Mouse (Mus musculus) macrophage (primary cell): Measurements from ENCODE around the gene Magi1. TPM values are rescaled to one million over a fixed set of nuclear protein-coding genes. Genes with fewer than 3 reads are reported as not detected.

Experiments used
- H3K27ac ChIP-seq: fragments of 350-480 bp; formaldehyde crosslinking; 2 replicates; pipeline ENCODE4 v1.9.0; 2021
- H3K36me3 ChIP-seq: fragments of 350-480 bp; formaldehyde crosslinking; 2 replicates; pipeline ENCODE4 v1.9.0; 2021; ENCODE audit errors: inconsistent target
- H3K4me3 ChIP-seq: fragments of 350-480 bp; formaldehyde crosslinking; 2 replicates; pipeline ENCODE4 v1.9.0; 2021; ENCODE audit errors: inconsistent target
- H3K79me2 ChIP-seq: fragments of 350-480 bp; formaldehyde crosslinking; 2 replicates; pipeline ENCODE4 v1.9.0; 2021; ENCODE audit errors: inconsistent target
- WGBS: methylation state at CpG from one replicate; pipeline ENCODE4 v1.1.7; 2026; ENCODE audit warnings: inconsistent platforms; ENCODE audit not compliant: missing documents; 5-methylcytosine and 5-hydroxymethylcytosine counted together
- polyA plus RNA-seq: library from polyadenylated mRNA; stranded (reverse); fragments of 250-400 nt; gene quantifications from 3 replicates; pipeline ENCODE4 v1.2.4, GENCODE M21; 2018; ENCODE audit warnings: inconsistent platforms

Gene Magi1
- polyA plus RNA-seq, 1 experiment from 2014 or later, result 0.14 TPM

DNA sequence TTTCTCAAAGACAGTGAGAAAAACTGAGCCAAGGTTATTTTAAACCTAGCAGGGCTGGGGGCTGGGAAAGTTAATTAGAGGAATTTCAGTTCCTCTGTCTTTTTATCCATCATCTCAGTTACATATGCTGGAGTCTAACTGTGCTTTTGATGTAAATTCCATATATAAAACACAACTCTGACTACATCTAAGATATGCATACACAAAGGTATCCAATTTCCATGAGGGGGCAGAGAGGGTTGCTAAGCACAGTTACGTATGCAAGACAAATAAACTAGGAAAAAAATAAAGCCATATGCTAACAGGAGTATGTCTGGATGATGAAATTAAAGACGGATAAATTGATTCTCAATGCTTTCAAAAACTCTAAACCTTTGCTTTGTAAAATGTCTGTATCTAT lies 315.0 kb downstream of the Magi1 start:
- Histone ChIP-seq H3K79me2 (no peaks in the 10 kb centered on the region), H3K4me3 (no peak overlapping the region), H3K36me3 (no peaks in the 10 kb centered on the region), H3K27ac (no peak overlapping the region)
- WGBS, result 95% methylated on average over 2 of the region's 2 CpGs

DNA sequence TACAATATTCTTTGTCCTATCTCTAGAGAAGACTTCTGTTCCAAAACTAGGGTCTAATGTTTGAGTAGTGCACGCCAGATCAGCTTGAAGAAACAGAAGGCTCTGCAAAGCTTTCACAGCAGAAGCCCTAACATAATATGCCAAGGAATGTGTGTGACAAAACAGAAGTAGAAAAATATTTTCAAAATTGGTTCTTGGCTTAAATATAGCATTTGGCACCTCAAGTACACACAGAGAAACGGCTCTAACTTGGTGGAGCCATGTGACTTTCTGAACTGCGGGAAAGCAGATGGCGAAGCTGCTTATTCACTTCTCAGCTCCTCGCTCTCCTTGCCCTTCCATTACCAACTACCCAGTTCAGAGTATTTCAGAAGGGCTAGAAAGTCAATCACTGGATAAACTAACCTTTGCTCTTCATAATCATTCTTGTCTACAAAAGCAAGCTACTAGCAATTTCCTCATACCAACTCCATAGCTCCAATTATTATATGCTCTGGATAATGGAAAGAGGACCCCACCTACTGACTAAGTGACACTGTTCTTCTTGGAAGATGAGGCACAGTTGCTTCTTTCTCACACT lies 320.9 kb downstream of the Magi1 start:
- H3K27ac ChIP-seq, result peak overlapping the region; percentile 8; the same call in 1 of the 2 replicates
- 83% methylated on average over 5 of the region's 5 CpGs for WGBS
- H3K79me2 ChIP-seq, result no peaks in the 10 kb centered on the region
- no peak overlapping the region for H3K4me3 ChIP-seq
- no peaks in the 10 kb centered on the region for H3K36me3 ChIP-seq

DNA sequence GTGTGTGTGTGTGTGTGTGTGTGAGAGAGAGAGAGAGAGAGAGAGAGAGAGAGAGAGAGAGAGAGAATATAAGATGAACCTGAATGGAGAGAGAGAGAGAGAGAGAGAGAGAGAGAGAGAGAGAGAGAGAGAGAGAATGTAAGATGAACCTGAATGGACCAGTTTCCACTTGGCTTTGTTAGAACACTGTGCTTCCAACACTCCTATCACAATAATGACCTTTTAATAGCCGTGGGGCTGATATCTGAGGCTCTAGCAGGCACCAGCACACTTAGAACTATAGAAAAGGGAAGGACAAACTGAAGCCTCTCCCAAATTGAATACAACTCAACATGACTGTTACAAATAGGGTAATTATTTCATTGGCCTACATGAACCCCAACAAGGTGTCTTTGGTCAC lies 321.9 kb downstream of the Magi1 start:
- 83% methylated on average over 1 of the region's 1 CpGs for WGBS
- Histone ChIP-seq H3K27ac (0 out of 2 replicates have a peak overlapping the region, but pooled peaks have one; percentile 8), H3K36me3 (no peaks in the 10 kb centered on the region), H3K4me3 (no peak overlapping the region), H3K79me2 (no peaks in the 10 kb centered on the region)

DNA sequence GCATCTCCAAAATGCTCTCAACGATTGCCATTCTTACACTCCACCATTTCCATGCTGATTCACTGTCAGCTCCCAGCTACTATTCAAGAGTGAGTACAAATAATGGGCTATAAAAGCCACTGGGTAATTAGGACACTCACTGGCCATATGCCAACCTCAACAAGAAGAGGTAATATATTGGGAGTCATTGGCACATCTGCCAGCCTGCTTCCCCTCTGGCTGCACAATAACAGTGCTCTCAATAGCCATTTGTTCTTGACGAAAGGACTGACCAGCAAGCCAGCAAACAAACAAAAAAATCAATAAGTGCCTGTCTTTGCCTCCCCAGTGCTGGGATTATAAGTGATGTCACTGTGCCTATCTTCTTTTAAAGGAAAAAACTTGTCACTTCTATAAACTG lies 326.5 kb downstream of the Magi1 start:
- WGBS, result 96% methylated on average over 2 of the region's 2 CpGs
- Histone ChIP-seq H3K4me3 (no peak overlapping the region), H3K79me2 (no peaks in the 10 kb centered on the region), H3K36me3 (no peaks in the 10 kb centered on the region), H3K27ac (no peak overlapping the region)

DNA sequence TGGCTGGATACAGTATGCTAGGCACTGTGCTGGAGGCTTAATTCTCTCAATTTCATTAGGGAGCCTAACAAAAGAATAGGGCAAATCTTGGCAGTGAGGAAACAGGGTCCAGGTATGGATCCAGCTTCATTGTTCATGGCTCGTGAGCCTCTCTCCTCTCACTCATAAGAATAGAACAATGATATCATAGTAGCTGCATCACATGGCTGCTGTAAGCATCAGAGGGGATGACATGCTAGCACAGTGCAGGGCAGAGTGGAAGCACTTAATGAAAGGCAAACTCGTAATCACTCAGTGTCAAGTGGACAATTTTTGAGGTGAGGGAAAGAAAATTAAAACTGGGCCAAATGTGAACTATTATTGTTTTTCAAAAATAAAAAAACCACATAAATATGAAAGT lies 337.1 kb downstream of the Magi1 start:
- Histone ChIP-seq H3K27ac (no peak overlapping the region), H3K36me3 (no peaks in the 10 kb centered on the region), H3K4me3 (no peak overlapping the region), H3K79me2 (no peaks in the 10 kb centered on the region)
- WGBS, result 77% methylated on average over 2 of the region's 2 CpGs

DNA sequence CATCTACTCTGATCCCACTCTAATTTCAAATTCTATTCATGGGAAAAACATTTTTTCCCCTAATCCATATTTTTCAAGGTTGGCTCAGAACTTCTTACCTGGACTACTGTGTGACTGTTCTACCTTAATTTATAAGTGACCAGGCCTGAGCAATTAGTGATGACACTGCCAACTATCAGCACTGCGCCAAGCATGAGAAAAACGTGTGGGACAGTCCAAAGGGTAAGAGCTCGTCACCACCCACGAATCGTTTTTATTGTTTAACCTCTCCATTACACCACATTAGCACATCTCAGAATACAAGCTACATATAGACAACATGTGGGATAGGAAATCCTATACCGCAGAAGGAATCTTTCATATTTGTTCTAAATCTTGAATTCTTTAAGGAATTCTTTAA lies 347.4 kb downstream of the Magi1 start:
- WGBS, result 87% methylated on average over 6 of the region's 6 CpGs
- H3K79me2 ChIP-seq, result no peaks in the 10 kb centered on the region
- no peak overlapping the region for H3K27ac ChIP-seq
- no peaks in the 10 kb centered on the region for H3K36me3 ChIP-seq
- no peak overlapping the region for H3K4me3 ChIP-seq

DNA sequence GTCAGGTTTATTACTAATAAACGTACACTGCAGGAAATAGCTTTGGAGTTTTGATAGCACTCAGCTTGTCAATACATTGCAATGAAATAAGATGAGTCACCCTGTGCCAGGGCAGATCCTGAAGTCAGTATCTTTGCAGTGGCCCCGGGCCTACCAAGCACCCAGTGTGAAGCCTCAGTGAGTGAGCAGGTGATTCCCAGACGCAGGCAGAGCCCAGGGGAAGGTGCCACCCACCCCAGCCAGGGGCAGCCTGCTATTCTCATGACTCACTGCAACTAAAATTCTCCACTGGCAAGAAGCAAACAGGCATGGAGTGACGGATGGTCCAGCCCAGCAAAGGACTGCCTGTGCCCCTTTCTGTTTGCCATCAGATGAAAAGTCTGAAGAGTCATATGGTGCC lies 347.9 kb downstream of the Magi1 start:
- no peaks in the 10 kb centered on the region for H3K79me2 ChIP-seq
- H3K27ac ChIP-seq, result no peak overlapping the region
- H3K36me3 ChIP-seq, result no peaks in the 10 kb centered on the region
- 90% methylated on average over 4 of the region's 4 CpGs for WGBS
- H3K4me3 ChIP-seq, result no peak overlapping the region

DNA sequence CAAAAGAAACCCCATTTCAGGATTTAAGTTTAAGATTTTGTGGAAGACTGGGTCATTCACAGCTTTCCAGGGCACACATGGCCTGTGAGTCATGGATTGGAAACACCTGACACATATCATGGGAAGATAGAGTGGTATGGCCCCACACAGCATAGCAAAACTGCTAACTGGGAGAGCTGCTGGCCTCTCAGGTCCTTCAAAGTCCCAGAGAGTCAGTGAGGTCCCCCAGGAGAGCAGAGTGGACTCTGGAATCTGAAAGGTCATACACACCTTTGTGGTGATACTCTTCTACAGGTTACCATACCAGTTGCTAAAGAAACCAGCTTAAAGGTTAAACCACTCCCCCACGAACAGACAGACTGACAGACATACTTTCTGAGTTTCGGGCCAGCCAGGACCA lies 349.0 kb downstream of the Magi1 start:
- no peak overlapping the region for H3K4me3 ChIP-seq
- H3K36me3 ChIP-seq, result no peaks in the 10 kb centered on the region
- WGBS, result 76% methylated on average over 2 of the region's 2 CpGs
- H3K79me2 ChIP-seq, result no peaks in the 10 kb centered on the region
- H3K27ac ChIP-seq, result no peak overlapping the region

DNA sequence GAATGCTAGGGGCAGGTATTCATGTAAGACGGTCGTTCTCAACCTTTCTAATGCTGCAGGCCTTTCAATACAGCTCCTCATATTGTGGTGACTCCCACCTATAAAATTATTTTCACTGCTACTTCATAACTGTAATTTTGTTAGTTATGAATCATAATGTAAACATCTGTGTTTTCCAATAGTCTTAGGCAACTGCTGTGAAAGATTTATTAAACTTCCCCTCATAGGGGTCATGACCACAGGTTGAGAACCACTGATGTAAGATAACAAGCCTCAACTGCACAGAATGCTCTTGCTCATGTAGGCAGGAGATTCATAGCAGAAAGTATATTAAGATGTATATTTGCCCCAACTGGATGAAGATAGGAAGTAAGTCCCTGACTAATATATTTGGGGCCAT lies 359.1 kb downstream of the Magi1 start:
- no peak overlapping the region for H3K4me3 ChIP-seq
- no peaks in the 10 kb centered on the region for H3K36me3 ChIP-seq
- 96% methylated on average over 2 of the region's 2 CpGs for WGBS
- H3K79me2 ChIP-seq, result no peaks in the 10 kb centered on the region
- no peak overlapping the region for H3K27ac ChIP-seq

DNA sequence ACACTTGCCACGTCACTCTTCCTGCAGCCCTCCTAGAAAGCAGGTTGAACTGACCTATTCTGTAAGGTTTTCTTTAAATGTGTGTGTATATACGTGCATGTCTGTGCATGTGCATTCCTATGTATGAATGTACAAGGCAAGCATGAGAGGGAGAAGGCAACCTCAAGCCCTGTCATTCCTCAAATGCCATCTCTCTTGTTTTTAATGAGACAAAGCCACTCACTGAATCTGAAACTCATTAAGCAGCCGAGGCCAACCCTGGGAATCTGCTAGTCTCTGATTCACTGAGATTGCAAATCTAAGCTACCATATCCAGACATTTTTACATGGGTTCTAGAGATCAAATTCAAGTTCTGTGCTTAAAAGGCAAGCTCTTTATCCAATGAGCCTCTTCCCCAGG lies 359.7 kb downstream of the Magi1 start:
- Histone ChIP-seq H3K27ac (no peak overlapping the region), H3K36me3 (no peaks in the 10 kb centered on the region), H3K4me3 (no peak overlapping the region), H3K79me2 (no peaks in the 10 kb centered on the region)
- 81% methylated on average over 3 of the region's 3 CpGs for WGBS

DNA sequence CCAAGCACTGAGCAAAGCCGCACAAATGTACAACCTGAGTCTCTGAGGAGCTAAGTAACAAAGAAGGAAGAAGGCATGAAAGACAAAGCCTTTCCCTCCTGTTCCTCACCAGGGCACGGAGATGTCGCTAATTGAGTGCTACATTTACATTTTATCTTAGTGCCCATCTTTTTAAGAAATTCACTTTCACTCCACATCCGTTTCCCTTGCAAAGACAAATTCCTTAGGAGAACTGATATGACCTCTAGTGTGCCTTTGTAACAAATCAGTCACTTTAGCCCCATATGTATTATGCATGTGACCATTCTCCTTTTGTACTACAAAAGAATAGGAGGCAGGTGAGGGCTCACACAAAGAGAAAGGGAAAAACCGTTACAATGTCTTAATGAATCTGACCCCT lies 360.4 kb downstream of the Magi1 start:
- no peak overlapping the region for H3K4me3 ChIP-seq
- H3K79me2 ChIP-seq, result no peaks in the 10 kb centered on the region
- 82% methylated on average over 3 of the region's 5 CpGs for WGBS
- no peaks in the 10 kb centered on the region for H3K36me3 ChIP-seq
- H3K27ac ChIP-seq, result no peak overlapping the region

DNA sequence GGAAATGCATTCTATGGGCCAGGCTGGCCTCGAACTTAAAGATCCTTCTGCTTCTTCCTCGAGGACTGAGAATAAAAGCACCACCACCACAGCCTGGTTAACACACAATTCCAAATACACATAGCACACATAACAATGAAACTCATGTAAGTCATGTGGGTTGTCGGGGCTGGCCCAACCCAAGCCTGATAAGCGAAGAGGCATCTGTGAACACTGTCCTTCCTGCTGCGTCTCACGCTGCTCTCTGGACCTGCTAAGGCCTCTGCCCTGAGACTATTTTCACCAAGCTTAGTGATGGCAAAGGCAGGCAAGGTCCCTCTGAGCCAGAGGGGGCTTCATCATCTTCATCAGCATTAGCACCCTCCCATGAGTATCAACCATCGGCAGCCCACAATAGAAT lies 360.8 kb downstream of the Magi1 start:
- no peak overlapping the region for H3K27ac ChIP-seq
- H3K79me2 ChIP-seq, result no peaks in the 10 kb centered on the region
- 91% methylated on average over 7 of the region's 7 CpGs for WGBS
- no peak overlapping the region for H3K4me3 ChIP-seq
- H3K36me3 ChIP-seq, result no peaks in the 10 kb centered on the region

DNA sequence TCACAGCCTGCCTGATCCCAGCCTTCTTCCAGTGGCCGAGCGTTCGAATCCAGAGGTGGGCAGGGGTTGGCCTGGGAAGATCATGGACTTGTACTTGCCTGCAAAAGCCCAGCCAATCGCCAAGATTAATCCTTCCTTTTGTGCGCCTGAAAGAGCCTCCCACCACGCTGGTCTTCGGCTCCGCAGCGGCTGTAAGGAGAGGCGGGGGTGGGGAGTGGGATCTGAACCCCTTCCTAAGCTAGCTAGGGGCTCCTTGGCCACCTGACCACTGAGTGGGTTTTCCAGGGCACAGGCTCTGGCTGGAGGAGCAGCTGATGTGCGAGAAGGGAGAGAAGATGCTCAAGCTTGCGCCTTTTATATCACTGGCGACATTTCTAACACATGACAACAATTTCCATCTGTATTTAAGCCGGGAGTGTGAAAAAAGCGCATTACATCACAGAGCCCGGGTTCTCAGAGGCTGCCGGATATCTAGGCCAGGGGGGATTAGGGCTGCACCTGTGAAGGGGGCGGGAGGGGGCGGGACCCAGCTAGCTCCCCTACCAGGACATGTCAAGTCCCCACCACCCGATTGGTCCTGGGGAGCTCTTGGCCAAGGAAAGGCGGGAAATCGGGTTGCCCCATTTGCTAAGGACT lies 370.4 kb downstream of the Magi1 start:
- 14% methylated on average over 22 of the region's 22 CpGs for WGBS
- Histone ChIP-seq H3K36me3 (no peaks in the 10 kb centered on the region), H3K4me3 (no peak overlapping the region), H3K79me2 (no peaks in the 10 kb centered on the region), H3K27ac (no peak overlapping the region)

DNA sequence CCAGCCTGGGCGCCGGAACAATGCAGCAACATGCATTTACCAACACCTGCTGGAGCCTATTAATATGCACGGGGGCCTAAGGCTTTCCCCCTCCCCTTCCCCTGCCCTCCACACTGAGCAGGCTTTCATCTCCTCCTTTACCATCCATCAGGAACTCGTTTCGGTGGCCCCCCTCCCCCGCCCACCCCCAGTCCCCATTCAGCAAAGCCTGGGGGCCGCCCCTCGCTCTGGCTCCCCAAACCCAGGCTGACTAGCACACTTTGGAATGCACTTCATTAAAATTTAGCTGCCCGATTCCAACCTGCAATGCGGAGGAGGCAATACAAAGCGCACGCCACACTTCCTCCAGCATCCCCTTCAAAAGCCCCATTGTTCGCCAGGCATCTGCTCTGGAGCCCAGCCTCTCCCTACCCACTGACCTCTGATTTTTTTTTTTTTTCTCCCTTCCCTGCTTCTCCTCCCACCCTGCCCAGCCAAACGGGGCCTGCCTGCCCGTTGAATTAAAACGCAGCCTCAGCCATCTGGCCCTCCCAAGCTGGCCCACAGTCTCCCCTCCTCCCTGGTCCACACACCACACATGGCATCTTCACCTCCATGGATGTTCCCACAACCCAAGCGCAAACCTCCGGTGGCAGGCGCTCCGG lies 371.0 kb downstream of the Magi1 start:
- no peak overlapping the region for H3K4me3 ChIP-seq
- WGBS, result 5% methylated on average over 20 of the region's 20 CpGs
- no peak overlapping the region for H3K27ac ChIP-seq
- no peaks in the 10 kb centered on the region for H3K36me3 ChIP-seq
- no peaks in the 10 kb centered on the region for H3K79me2 ChIP-seq

DNA sequence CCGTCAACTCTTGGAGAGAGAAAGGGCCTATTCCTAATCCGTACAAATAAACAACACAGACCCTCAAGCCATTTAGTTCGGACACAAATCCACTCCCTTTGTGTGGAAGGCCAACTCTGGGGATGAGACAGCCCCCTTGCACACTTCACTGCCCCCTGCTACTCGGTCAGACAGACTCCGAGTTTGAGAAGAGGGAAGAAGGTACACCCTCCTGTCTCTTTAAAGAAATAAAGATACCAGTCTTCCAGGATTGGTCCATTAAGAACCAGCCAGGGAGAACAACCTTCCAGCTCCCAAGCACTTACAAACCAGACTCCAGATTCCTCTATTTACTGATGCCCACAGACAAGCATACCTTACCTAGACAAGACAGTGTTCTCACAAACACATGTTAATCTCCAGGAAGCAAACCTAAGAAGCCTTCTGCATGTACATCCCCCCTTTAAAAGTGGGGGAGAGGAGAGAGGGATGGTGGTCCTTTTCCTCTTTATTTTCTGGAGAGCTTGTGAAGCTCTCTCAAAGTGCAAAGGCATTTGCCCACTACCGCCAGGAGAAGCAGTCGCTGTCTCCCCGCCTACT lies 371.6 kb downstream of the Magi1 start:
- no peak overlapping the region for H3K27ac ChIP-seq
- no peaks in the 10 kb centered on the region for H3K79me2 ChIP-seq
- 67% methylated on average over 8 of the region's 8 CpGs for WGBS
- H3K36me3 ChIP-seq, result no peaks in the 10 kb centered on the region
- no peak overlapping the region for H3K4me3 ChIP-seq
